9 mouse cellular contexts compared by ENCODE assay signal in genomic region chr1:180283813-180284768, GRCm38 (mm10). TPM values are rescaled to one million over a fixed set of nuclear protein-coding genes. Genes with fewer than 3 reads are reported as not detected.
DNase-seq lines count a peak whose midpoint lies in the region; ATAC-seq and TF ChIP-seq lines count a peak whose summit lies in the region.
"Had no signal": no experiment of that assay in that cellular context is flagged by ENCODE, and none has a peak within 500 bp of the region (broad histone marks: within the 10 kb centered on the region; RNA-seq: fewer than 3 reads in every experiment).

No protein-coding gene starts in this region.

- ATAC-seq in hindbrain, embryonic 16.5 days, result peak; percentile 69
- peak; percentile 71 for ATAC-seq in midbrain, embryonic 13.5 days

- no peaks in the 10 kb centered on the region for H3K36me3 ChIP-seq in hindbrain, embryonic 16.5 days (ENCODE audit: control insufficient read depth, insufficient read depth, low read length)
- no peaks in the 10 kb centered on the region for H3K36me3 ChIP-seq in midbrain, embryonic 13.5 days
- H3K36me3 ChIP-seq: liver, embryonic 15.5 days had no signal

- peak overlapping the region; percentile 22; the same call in 1 of the 2 replicates for H3K4me2 ChIP-seq in hindbrain, embryonic 16.5 days (ENCODE audit: low read length)
- H3K4me2 ChIP-seq in midbrain, embryonic 13.5 days (replicated peaks), result peak overlapping the region; percentile 12; the same call in 1 of the 2 replicates
- H3K4me2 ChIP-seq: liver, embryonic 15.5 days had no signal

- no peak for TF ChIP-seq POLR2A in lung, adult 2 months (IDR thresholded peaks at IDR 0.05; ENCODE audit: borderline replicate concordance, extremely low read depth, low read depth, low read length)

- peaks cover 14% of the 10 kb centered on the region for H3K4me1 ChIP-seq in lung, adult 2 months (ENCODE audit: control insufficient read depth, insufficient read depth, low read length)
- H3K4me1 ChIP-seq in hindbrain, embryonic 16.5 days (ENCODE audit: control insufficient read depth, insufficient read depth, low read depth, low read length), result peaks cover 7% of the 10 kb centered on the region
- peaks cover 18% of the 10 kb centered on the region for H3K4me1 ChIP-seq in midbrain, embryonic 13.5 days (replicated peaks)

- no peak overlapping the region for H3K4me3 ChIP-seq in lung, adult 2 months (replicated peaks; ENCODE audit: extremely low read depth, low read depth, low read length)
- no peak overlapping the region for H3K4me3 ChIP-seq in hindbrain, embryonic 16.5 days (ENCODE audit: low read length)
- no peak overlapping the region for H3K4me3 ChIP-seq in midbrain, embryonic 13.5 days (replicated peaks)
- H3K4me3 ChIP-seq: liver, embryonic 15.5 days had no signal

- DNase-seq in lung, adult 2 months, result peak; percentile 25
- no peak for DNase-seq in lung, postnatal 25 days (ENCODE audit: low spot score)
- peak; percentile 34 for DNase-seq in embryo, embryonic 11.5 days (ENCODE audit: low read depth, low spot score)
- no peak for DNase-seq in cerebellum, adult 11-12 months
- DNase-seq in urinary bladder, postnatal 36 days (ENCODE audit: low spot score in 2 of 2), result no peak
- no peak for DNase-seq in urinary bladder, postnatal 14 days (ENCODE audit: low spot score)

- no peak for TF ChIP-seq CTCF in lung, adult 2 months (IDR thresholded peaks at IDR 0.05; ENCODE audit: insufficient read depth, low read length)

- H3K9ac ChIP-seq in hindbrain, embryonic 16.5 days (ENCODE audit: low read depth, low read length), result peak overlapping the region; percentile 1; the same call in 1 of the 2 replicates
- H3K9ac ChIP-seq in midbrain, embryonic 13.5 days (replicated peaks), result 0 out of 2 replicates have a peak overlapping the region, but pooled peaks have one; percentile 12
- H3K9ac ChIP-seq: liver, embryonic 15.5 days had no signal

- WGBS in lung, adult 2 months, result 52% methylated on average over 16 of the region's 16 CpGs
- WGBS in hindbrain, embryonic 16.5 days, result 21% methylated on average over 16 of the region's 16 CpGs
- 18% methylated on average over 16 of the region's 16 CpGs for WGBS in midbrain, embryonic 13.5 days

- 0 out of 2 replicates have a peak overlapping the region, but pooled peaks have one; percentile 16 for H3K27ac ChIP-seq in hindbrain, embryonic 16.5 days (ENCODE audit: low read depth, low read length)
- H3K27ac ChIP-seq in midbrain, embryonic 13.5 days, result 0 out of 2 replicates have a peak overlapping the region, but pooled peaks have one; percentile 19
- H3K27ac ChIP-seq: liver, embryonic 15.5 days had no signal

- H3K9me3 ChIP-seq in hindbrain, embryonic 16.5 days (ENCODE audit: control insufficient read depth, low read length), result no peaks in the 10 kb centered on the region
- no peaks in the 10 kb centered on the region for H3K9me3 ChIP-seq in midbrain, embryonic 13.5 days
- H3K9me3 ChIP-seq: liver, embryonic 15.5 days had no signal

- H3K27me3 ChIP-seq in hindbrain, embryonic 16.5 days (replicated peaks; ENCODE audit: control insufficient read depth, insufficient read depth, low read length), result no peaks in the 10 kb centered on the region
- no peaks in the 10 kb centered on the region for H3K27me3 ChIP-seq in midbrain, embryonic 13.5 days

RNA-seq across cellular contexts. Expression of gene Psen2, which starts 20.9 kb away (rescaled TPM):
- polyA plus RNA-seq in lung, adult 2 months (2012; rRNA removed), result 70.0 and 74.4 TPM in 2 replicates
- 17.7 and 22.2 TPM in 2 replicates for polyA plus RNA-seq in hindbrain, embryonic 16.5 days (2015; fragmentation: Nextera tagmentation; extraction: Ambion mirVana)
- 10.7 and 11.1 TPM in 2 replicates for polyA plus RNA-seq in midbrain, embryonic 13.5 days (2015; fragmentation: Nextera tagmentation; extraction: Ambion mirVana)

RNA-seq across cellular contexts. Expression of gene Itpkb, which starts 46.2 kb away (rescaled TPM):
- polyA plus RNA-seq in lung, adult 2 months (2012; rRNA removed), result 51.3 and 55.6 TPM in 2 replicates
- 3.8 and 4.0 TPM in 2 replicates for polyA plus RNA-seq in hindbrain, embryonic 16.5 days (2015; fragmentation: Nextera tagmentation; extraction: Ambion mirVana)
- polyA plus RNA-seq in midbrain, embryonic 13.5 days (2015; fragmentation: Nextera tagmentation; extraction: Ambion mirVana), result 2.2 and 2.5 TPM in 2 replicates

Comparison
In these comparisons a context has a peak if more than half of its experiments do, and no peak if none do; other contexts are left out.
1. DNase-seq: peak in lung, adult 2 months (single experiment) and embryo, embryonic 11.5 days (single experiment); none in lung, postnatal 25 days (single experiment), cerebellum, adult 11-12 months (single experiment), urinary bladder, postnatal 36 days (0 of 2) and urinary bladder, postnatal 14 days (single experiment).
2. RNA of gene Itpkb, which starts 46.2 kb away (polyA plus RNA-seq): 51.3 to 55.6 TPM in lung, adult 2 months; 3.8 to 4.0 TPM in hindbrain, embryonic 16.5 days and 2.2 to 2.5 TPM in midbrain, embryonic 13.5 days; every median in the first group is over 10 times any median in the second.